Mouse (Mus musculus) megakaryocyte, embryonic 14.5 days (primary cell): ENCODE measurements around the gene Senp5.
"Not testable (repeated sequence)": the region's sequence is repeated elsewhere in the genome, so short reads cannot be mapped to it uniquely, and the experiment has no call there.

Experiments used
- FLI1 ChIP-seq: IDR thresholded peaks from 2 replicates; pipeline ENCODE4 v1.6.1; 2012; ENCODE audit warnings: low read length, inconsistent platforms, mixed read lengths
- GATA1 ChIP-seq: IDR thresholded peaks from 3 replicates; pipeline ENCODE4 v1.6.1; 2012; ENCODE audit warnings: mixed read lengths, low read length, inconsistent platforms, borderline replicate concordance

- not testable (repeated sequence) for TF ChIP-seq FLI1, GATA1
Observed at GRCm38 (mm10) chr16:31945986-31946385, 57.1 kb downstream of the Senp5 start.
